Mouse (Mus musculus): ENCODE results near the gene Trpc4ap.
"Not testable (repeated sequence)": the region's sequence is repeated elsewhere in the genome, so short reads cannot be mapped to it uniquely, and the experiment has no call there.

Gene Trpc4ap

GRCm38 (mm10) chr2:155691723-155692493 lies at the start of gene Trpc4ap:
Trpc4ap (minus strand) TSS chr2:155692384.
- in situ Hi-C loops (cut with MboI, MseI), result no loop called here

- in situ Hi-C loops (cut with MboI, MseI), result no loop called here
Observed at GRCm38 (mm10) chr2:155737803-155738202, 45.6 kb upstream of the Trpc4ap start.

- in situ Hi-C loops (cut with MboI, MseI), result no loop called here
Observed at GRCm38 (mm10) chr2:155736936-155737335, 44.8 kb upstream of the Trpc4ap start.

GRCm38 (mm10) chr2:155735766-155736165 lies 43.6 kb upstream of the Trpc4ap start, which contains the start of gene Gm17581:
Gm17581 (minus strand) TSS chr2:155735866.
- in situ Hi-C loops (cut with MboI, MseI), result not testable (repeated sequence)

- in situ Hi-C loops (cut with MboI, MseI), result no loop called here
Observed at GRCm38 (mm10) chr2:155735080-155735479, 42.9 kb upstream of the Trpc4ap start.

GRCm38 (mm10) chr2:155729158-155729645 lies 37.0 kb upstream of the Trpc4ap start, which contains the start of gene Edem2:
Edem2 (minus strand) TSS chr2:155729475.
- in situ Hi-C loops (cut with MboI, MseI), result no loop called here

- in situ Hi-C loops (cut with MboI, MseI), result no loop called here
Observed at GRCm38 (mm10) chr2:155728742-155729141, 36.6 kb upstream of the Trpc4ap start.

GRCm38 (mm10) chr2:155727764-155728395 lies 35.7 kb upstream of the Trpc4ap start:
- in situ Hi-C loops (cut with MboI, MseI), result no loop called here

GRCm38 (mm10) chr2:155726302-155726701 lies 34.1 kb upstream of the Trpc4ap start:
- in situ Hi-C loops (cut with MboI, MseI), result no loop called here

- in situ Hi-C loops (cut with MboI, MseI), result no loop called here
Observed at GRCm38 (mm10) chr2:155724526-155724925, 32.3 kb upstream of the Trpc4ap start.

GRCm38 (mm10) chr2:155724036-155724435 lies 31.9 kb upstream of the Trpc4ap start:
- in situ Hi-C loops (cut with MboI, MseI), result no loop called here

GRCm38 (mm10) chr2:155720585-155720984 lies 28.4 kb upstream of the Trpc4ap start:
- in situ Hi-C loops (cut with MboI, MseI), result no loop called here

GRCm38 (mm10) chr2:155717082-155717990 lies 25.2 kb upstream of the Trpc4ap start:
- in situ Hi-C loops (cut with MboI, MseI), result loop anchor here in 1 of 2 experiments (5.0 kb wide), 1 partner anchor 55 kb away; no protein-coding TSS in a partner anchor

- in situ Hi-C loops (cut with MboI, MseI), result no loop called here
Observed at GRCm38 (mm10) chr2:155710557-155710956, 18.4 kb upstream of the Trpc4ap start.

- in situ Hi-C loops (cut with MboI, MseI), result no loop called here
Observed at GRCm38 (mm10) chr2:155707251-155707650, 15.1 kb upstream of the Trpc4ap start.

GRCm38 (mm10) chr2:155703630-155704029 lies 11.4 kb upstream of the Trpc4ap start:
- in situ Hi-C loops (cut with MboI, MseI), result no loop called here

- in situ Hi-C loops (cut with MboI, MseI), result no loop called here
Observed at GRCm38 (mm10) chr2:155701399-155701919, 9.3 kb upstream of the Trpc4ap start.

GRCm38 (mm10) chr2:155698443-155698842 lies 6.3 kb upstream of the Trpc4ap start:
- in situ Hi-C loops (cut with MboI, MseI), result not testable (repeated sequence)

GRCm38 (mm10) chr2:155696851-155697250 lies 4.7 kb upstream of the Trpc4ap start:
- in situ Hi-C loops (cut with MboI, MseI), result no loop called here

- in situ Hi-C loops (cut with MboI, MseI), result no loop called here
Observed at GRCm38 (mm10) chr2:155696091-155696558, 3.9 kb upstream of the Trpc4ap start.

GRCm38 (mm10) chr2:155695316-155695715 lies 3.1 kb upstream of the Trpc4ap start:
- in situ Hi-C loops (cut with MboI, MseI), result no loop called here
